Mouse (Mus musculus) midbrain, embryonic 10.5 days (tissue): ENCODE data around the gene Sez6l. TPM values are rescaled to one million over a fixed set of nuclear protein-coding genes. Genes with fewer than 3 reads are reported as not detected.
A peak's percentile ranks its signal among the peaks of the same experiment; 100 is the strongest.

ENCODE experiments used
- DNase-seq: peaks from one replicate; pipeline ENCODE4 v3.0.0-alpha.2; 2017; ENCODE audit warnings: low spot score
- H3K27ac ChIP-seq: fragments of 300-500 bp; sonication (generic); replicated peaks from 2 replicates; pipeline ENCODE4 v1.5.1; 2016; ENCODE audit warnings: mild to moderate bottlenecking
- H3K27me3 ChIP-seq: fragments of 300-500 bp; sonication (generic); 2 replicates; pipeline ENCODE4 v1.6.1; 2016; ENCODE audit warnings: low read depth, mild to moderate bottlenecking; ENCODE audit not compliant: poor library complexity, severe bottlenecking
- H3K36me3 ChIP-seq: fragments of 300-500 bp; sonication (generic); 2 replicates; pipeline ENCODE4 v1.6.1; 2016; ENCODE audit warnings: mild to moderate bottlenecking, moderate library complexity
- H3K4me1 ChIP-seq: fragments of 300-500 bp; sonication (generic); 2 replicates; pipeline ENCODE4 v1.6.1; 2016
- H3K4me3 ChIP-seq: fragments of 300-500 bp; sonication (generic); 2 replicates; pipeline ENCODE4 v1.5.1; 2016; ENCODE audit warnings: mild to moderate bottlenecking, moderate library complexity
- H3K9me3 ChIP-seq: fragments of 300-500 bp; sonication (generic); replicated peaks from 2 replicates; pipeline ENCODE4 v1.6.1; 2016; ENCODE audit warnings: mild to moderate bottlenecking
- WGBS: fragments of 180-500 bp; shearing (Covaris S2); methylation state at CpG from one replicate; pipeline ENCODE4 v1.1.7; 2016; 5-methylcytosine and 5-hydroxymethylcytosine counted together
- polyA plus RNA-seq: library from polyadenylated mRNA; unstranded; fragments of >200 nt; fragmentation: Nextera tagmentation; extraction: Ambion mirVana; gene quantifications from 2 replicates; pipeline ENCODE4 v1.2.1, GENCODE M21; 2016

Sez6l gene
- 1.7 and 2.7 TPM in 2 replicates for polyA plus RNA-seq

GRCm38 (mm10) chr5:112576993-112577670 is at the start of gene Sez6l:
Gene Sez6l, minus strand, starts transcription at chr5:112577185.
- peak; percentile 79 for DNase-seq
- Histone ChIP-seq H3K27ac (peak within 1 kb of the TSS; percentile 71), H3K9me3 (no peaks in the 10 kb centered on the region), H3K4me1 (peaks cover 53% of the 10 kb centered on the region), H3K4me3 (peak within 1 kb of the TSS; percentile 65), H3K36me3 (no peaks in the 10 kb centered on the region), H3K27me3 (peaks cover 99% of the 10 kb centered on the region)
- WGBS: under 1% methylated on average over 50 of the region's 50 CpGs

- 49% methylated on average over 31 of the region's 31 CpGs for WGBS
- DNase-seq: peak; percentile 21
- Histone ChIP-seq H3K27me3 (peaks cover 45% of the 10 kb centered on the region), H3K4me1 (peaks cover 65% of the 10 kb centered on the region), H3K9me3 (no peaks in the 10 kb centered on the region), H3K36me3 (no peaks in the 10 kb centered on the region), H3K4me3 (peak overlapping the region; percentile 37), H3K27ac (peak overlapping the region; percentile 77)
These were observed 48.7 kb upstream of the Sez6l start for GRCm38 (mm10) chr5:112625555-112626160.

GRCm38 (mm10) chr5:112622946-112623345 is 46.0 kb upstream of the Sez6l start:
- Histone ChIP-seq H3K9me3 (no peaks in the 10 kb centered on the region), H3K4me3 (no peak overlapping the region), H3K27me3 (peaks cover 45% of the 10 kb centered on the region), H3K36me3 (no peaks in the 10 kb centered on the region), H3K27ac (peak overlapping the region; percentile 52), H3K4me1 (peaks cover 50% of the 10 kb centered on the region)
- DNase-seq: no peak
- WGBS: 41% methylated on average over 2 of the region's 2 CpGs

GRCm38 (mm10) chr5:112620256-112620655 is 43.3 kb upstream of the Sez6l start:
- H3K27me3 ChIP-seq: peaks cover 32% of the 10 kb centered on the region

GRCm38 (mm10) chr5:112619344-112619743 is 42.4 kb upstream of the Sez6l start:
- no peak for DNase-seq
- Histone ChIP-seq H3K4me1 (peaks cover 21% of the 10 kb centered on the region), H3K4me3 (no peak overlapping the region), H3K36me3 (no peaks in the 10 kb centered on the region), H3K27me3 (peaks cover 31% of the 10 kb centered on the region), H3K27ac (no peak overlapping the region), H3K9me3 (no peaks in the 10 kb centered on the region)
- WGBS: 83% methylated on average over 3 of the region's 3 CpGs

More at GRCm38 (mm10) chr5:112620256-112620655, 43.3 kb upstream of the Sez6l start:
- H3K27ac ChIP-seq: no peak overlapping the region
- H3K9me3 ChIP-seq: no peaks in the 10 kb centered on the region
- no peak for DNase-seq
- peaks cover 23% of the 10 kb centered on the region for H3K4me1 ChIP-seq
- no peak overlapping the region for H3K4me3 ChIP-seq
- WGBS: 58% methylated on average over 3 of the region's 3 CpGs
- H3K36me3 ChIP-seq: no peaks in the 10 kb centered on the region

- Histone ChIP-seq H3K4me1 (peaks cover 7% of the 10 kb centered on the region), H3K36me3 (no peaks in the 10 kb centered on the region), H3K4me3 (no peak overlapping the region), H3K9me3 (no peaks in the 10 kb centered on the region), H3K27ac (no peak overlapping the region), H3K27me3 (peaks cover 21% of the 10 kb centered on the region)
- 91% methylated on average over 16 of the region's 16 CpGs for WGBS
- no peak for DNase-seq
These were observed 40.7 kb upstream of the Sez6l start for GRCm38 (mm10) chr5:112617602-112618247.

GRCm38 (mm10) chr5:112615946-112616617 is 39.1 kb upstream of the Sez6l start:
- WGBS: 57% methylated on average over 7 of the region's 7 CpGs
- Histone ChIP-seq H3K27ac (no peak overlapping the region), H3K9me3 (no peaks in the 10 kb centered on the region), H3K27me3 (peaks cover 14% of the 10 kb centered on the region; the same call in 1 of the 2 replicates), H3K4me3 (no peak overlapping the region), H3K4me1 (peaks cover 1% of the 10 kb centered on the region; the same call in 1 of the 2 replicates), H3K36me3 (no peaks in the 10 kb centered on the region)
- no peak for DNase-seq

- no peak for DNase-seq
- Histone ChIP-seq H3K9me3 (no peaks in the 10 kb centered on the region), H3K36me3 (no peaks in the 10 kb centered on the region), H3K4me3 (no peak overlapping the region), H3K4me1 (peaks cover 20% of the 10 kb centered on the region), H3K27ac (peak overlapping the region; percentile 10; the same call in 1 of the 2 replicates), H3K27me3 (no peaks in the 10 kb centered on the region)
- WGBS: 74% methylated on average over 9 of the region's 9 CpGs
These were observed 31.0 kb upstream of the Sez6l start for GRCm38 (mm10) chr5:112607867-112608516.

- Histone ChIP-seq H3K36me3 (no peaks in the 10 kb centered on the region), H3K27ac (0 out of 2 replicates have a peak overlapping the region, but pooled peaks have one; percentile 43), H3K4me3 (no peak overlapping the region), H3K9me3 (no peaks in the 10 kb centered on the region), H3K27me3 (no peaks in the 10 kb centered on the region), H3K4me1 (peaks cover 20% of the 10 kb centered on the region)
- no peak for DNase-seq
- 74% methylated on average over 2 of the region's 2 CpGs for WGBS
These were observed 30.1 kb upstream of the Sez6l start for GRCm38 (mm10) chr5:112607119-112607518.

GRCm38 (mm10) chr5:112605371-112605770 is 28.4 kb upstream of the Sez6l start:
- Histone ChIP-seq H3K36me3 (no peaks in the 10 kb centered on the region), H3K27ac (0 out of 2 replicates have a peak overlapping the region, but pooled peaks have one; percentile 24)
- no peak for DNase-seq

GRCm38 (mm10) chr5:112604251-112604650 is 27.3 kb upstream of the Sez6l start:
- Histone ChIP-seq H3K9me3 (no peaks in the 10 kb centered on the region), H3K27me3 (0 out of 2 replicates have a peak, but pooled peaks cover 7% of the 10 kb centered on the region), H3K4me1 (peaks cover 26% of the 10 kb centered on the region), H3K4me3 (no peak overlapping the region), H3K27ac (peak overlapping the region; percentile 24; the same call in 1 of the 2 replicates), H3K36me3 (no peaks in the 10 kb centered on the region)
- DNase-seq: no peak
- WGBS: 80% methylated on average over 1 of the region's 1 CpGs

More at GRCm38 (mm10) chr5:112605371-112605770, 28.4 kb upstream of the Sez6l start:
- H3K4me1 ChIP-seq: peaks cover 24% of the 10 kb centered on the region
- H3K27me3 ChIP-seq: 0 out of 2 replicates have a peak, but pooled peaks cover 3% of the 10 kb centered on the region
- no peak overlapping the region for H3K4me3 ChIP-seq
- H3K9me3 ChIP-seq: no peaks in the 10 kb centered on the region
- 90% methylated on average over 14 of the region's 14 CpGs for WGBS

- Histone ChIP-seq H3K4me1 (peaks cover 26% of the 10 kb centered on the region), H3K4me3 (no peak overlapping the region), H3K36me3 (no peaks in the 10 kb centered on the region), H3K27me3 (0 out of 2 replicates have a peak, but pooled peaks cover 7% of the 10 kb centered on the region), H3K27ac (0 out of 2 replicates have a peak overlapping the region, but pooled peaks have one; percentile 9), H3K9me3 (no peaks in the 10 kb centered on the region)
- WGBS: 64% methylated on average over 3 of the region's 3 CpGs
- no peak for DNase-seq
These were observed 26.6 kb upstream of the Sez6l start for GRCm38 (mm10) chr5:112603594-112603993.
